Mouse (Mus musculus) stomach, postnatal 0 days (tissue): ENCODE measurements around the gene Cdc42bpa.

Source experiments
- CTCF ChIP-seq: IDR thresholded peaks from 2 replicates; pipeline ENCODE4 v1.5.1; 2016; ENCODE audit warnings: antibody characterized with exemption, low read depth, mild to moderate bottlenecking, moderate library complexity
- EP300 ChIP-seq: optimal IDR thresholded peaks from 2 replicates; pipeline ENCODE3; 2016; ENCODE audit warnings: antibody characterized with exemption

DNA sequence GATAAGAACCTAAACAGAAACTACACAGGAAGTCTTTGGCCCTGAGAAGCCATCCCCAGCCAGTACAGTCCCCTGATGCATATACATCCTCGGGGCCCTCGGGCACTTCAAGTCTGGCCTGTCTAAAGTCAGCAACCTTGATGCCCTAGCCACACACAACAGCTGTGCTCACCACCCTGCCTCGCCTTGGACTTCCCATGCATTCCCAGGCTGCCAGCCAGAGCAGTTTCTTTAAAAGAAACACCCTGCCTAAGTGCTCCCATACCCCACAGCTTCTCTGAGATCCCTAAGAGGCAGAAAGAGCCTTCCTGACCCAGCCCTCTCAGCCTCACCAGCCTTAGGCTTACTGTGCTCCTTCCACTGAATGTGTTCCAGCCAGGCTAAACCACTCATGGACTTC is 226.1 kb downstream of the Cdc42bpa start:
- TF ChIP-seq EP300 (no peak), CTCF (no peak)
